Mouse (Mus musculus) heart, postnatal 0 days (tissue): ENCODE measurements around the gene Ccdc28a.

Source experiments
- CTCF ChIP-seq: IDR thresholded peaks from 2 replicates; pipeline ENCODE4 v1.5.1; 2016; ENCODE audit warnings: antibody characterized with exemption, control low read depth, low read depth
- EP300 ChIP-seq: IDR thresholded peaks from 2 replicates; pipeline ENCODE4 v1.6.1; 2016; ENCODE audit warnings: antibody characterized with exemption, low read depth

GRCm38 (mm10) chr10:18193221-18193620, 41.6 kb downstream of the Ccdc28a start:
- TF ChIP-seq CTCF (no peak), EP300 (no peak)
